Mouse (Mus musculus): ENCODE data around the gene Smg1.
A peak's percentile ranks its signal among the peaks of the same experiment; 100 is the strongest.

Gene Smg1

GRCm38 (mm10) chr7:118102678-118103461 is 140.6 kb downstream of the Smg1 start:
- DNase-seq: no peak

GRCm38 (mm10) chr7:118102231-118102630 is 141.2 kb downstream of the Smg1 start:
- peak; percentile 39 to 42 for DNase-seq

GRCm38 (mm10) chr7:118097615-118098014 is 145.9 kb downstream of the Smg1 start:
- DNase-seq: no peak

All from cerebellum, adult 18-20 months (tissue).